Mouse (Mus musculus): ENCODE results near the gene Rasgef1b. TPM values are rescaled to one million over a fixed set of nuclear protein-coding genes. Genes with fewer than 3 reads are reported as not detected.
A peak's percentile ranks its signal among the peaks of the same experiment; 100 is the strongest.

Gene Rasgef1b
- polyA plus RNA-seq, 1 experiment from 2014 or later = 6.5 TPM

DNA sequence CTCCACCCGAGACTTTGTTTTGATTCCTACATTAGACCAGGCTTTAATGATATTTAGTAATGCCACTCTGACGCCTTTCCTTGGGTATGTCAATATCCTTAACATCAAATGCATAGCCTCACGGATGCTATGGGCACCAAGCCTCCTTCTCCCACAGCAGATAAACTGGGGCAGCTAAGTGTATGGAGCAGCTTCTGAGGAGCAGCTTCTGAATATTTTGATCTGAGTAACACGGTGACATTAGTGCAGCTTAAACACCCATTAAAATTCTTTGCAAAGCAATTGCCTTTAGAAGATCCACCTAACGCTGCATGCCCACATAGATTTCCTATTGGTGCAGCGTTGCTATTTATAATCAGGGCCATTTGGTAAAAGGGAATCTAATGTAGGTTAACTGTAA lies 359.6 kb downstream of the Rasgef1b start:
- DNase-seq (ENCODE audit: low spot score) = no peak
- Histone ChIP-seq H3K36me3 (ENCODE audit: control insufficient read depth, insufficient read depth, low read length) (no peaks in the 10 kb centered on the region), H3K9ac (ENCODE audit: low read depth, low read length) (no peak overlapping the region), H3K27me3 (replicated peaks; ENCODE audit: control insufficient read depth, insufficient read depth, low read length) (no peaks in the 10 kb centered on the region), H3K9me3 (ENCODE audit: control insufficient read depth, low read length) (no peaks in the 10 kb centered on the region), H3K4me1 (ENCODE audit: control insufficient read depth, insufficient read depth, low read length) (no peaks in the 10 kb centered on the region), H3K27ac (replicated peaks; ENCODE audit: low read depth, low read length) (no peak overlapping the region), H3K4me3 (ENCODE audit: low read depth, low read length) (no peak overlapping the region), H3K4me2 (ENCODE audit: low read depth, low read length) (no peak overlapping the region)
- ATAC-seq (ENCODE audit: low read depth) = no peak
- 84% methylated on average over 6 of the region's 6 CpGs for WGBS

DNA sequence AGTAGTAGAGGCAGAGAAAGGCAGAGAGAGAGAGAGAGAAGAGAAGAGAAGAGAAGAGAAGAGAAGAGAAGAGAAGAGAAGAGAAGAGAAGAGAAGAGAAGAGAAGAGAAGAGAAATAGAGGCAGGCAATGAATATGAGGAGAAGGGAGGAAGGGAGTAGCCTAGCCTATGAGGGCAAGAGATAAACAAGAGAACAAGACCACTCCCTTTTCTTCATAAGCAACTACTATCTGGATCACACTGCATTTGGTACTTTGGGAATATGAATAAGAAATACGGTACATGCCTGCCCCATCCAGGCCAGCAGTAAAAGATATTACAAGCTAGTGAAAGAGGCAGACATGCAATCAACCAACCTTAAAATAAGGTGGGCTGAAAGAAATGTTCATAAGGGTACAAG lies 360.2 kb downstream of the Rasgef1b start:
- DNase-seq (ENCODE audit: low spot score) (no peak), ATAC-seq (ENCODE audit: low read depth) (no peak)
- Histone ChIP-seq H3K36me3 (ENCODE audit: control insufficient read depth, insufficient read depth, low read length) (no peaks in the 10 kb centered on the region), H3K4me1 (ENCODE audit: control insufficient read depth, insufficient read depth, low read length) (no peaks in the 10 kb centered on the region), H3K4me2 (ENCODE audit: low read depth, low read length) (no peak overlapping the region), H3K27ac (replicated peaks; ENCODE audit: low read depth, low read length) (no peak overlapping the region), H3K9me3 (ENCODE audit: control insufficient read depth, low read length) (no peaks in the 10 kb centered on the region), H3K4me3 (ENCODE audit: low read depth, low read length) (no peak overlapping the region), H3K27me3 (replicated peaks; ENCODE audit: control insufficient read depth, insufficient read depth, low read length) (no peaks in the 10 kb centered on the region), H3K9ac (ENCODE audit: low read depth, low read length) (no peak overlapping the region)
- WGBS = 87% methylated on average over 1 of the region's 1 CpGs

- Histone ChIP-seq H3K4me2 (ENCODE audit: low read depth, low read length) (no peak overlapping the region), H3K27me3 (replicated peaks; ENCODE audit: control insufficient read depth, insufficient read depth, low read length) (no peaks in the 10 kb centered on the region), H3K9me3 (ENCODE audit: control insufficient read depth, low read length) (no peaks in the 10 kb centered on the region), H3K36me3 (ENCODE audit: control insufficient read depth, insufficient read depth, low read length) (no peaks in the 10 kb centered on the region), H3K27ac (replicated peaks; ENCODE audit: low read depth, low read length) (no peak overlapping the region), H3K9ac (ENCODE audit: low read depth, low read length) (no peak overlapping the region), H3K4me3 (ENCODE audit: low read depth, low read length) (no peak overlapping the region), H3K4me1 (ENCODE audit: control insufficient read depth, insufficient read depth, low read length) (no peaks in the 10 kb centered on the region)
- no peak for DNase-seq (ENCODE audit: low spot score)
- 55% methylated on average over 3 of the region's 3 CpGs for WGBS
- no peak for ATAC-seq (ENCODE audit: low read depth)
Measured at GRCm38 (mm10) chr5:99360531-99360930, 368.3 kb downstream of the Rasgef1b start.

GRCm38 (mm10) chr5:99359251-99359650 lies 369.6 kb downstream of the Rasgef1b start:
- no peak overlapping the region for H3K4me3 ChIP-seq (ENCODE audit: low read depth, low read length)
- 91% methylated on average over 5 of the region's 5 CpGs for WGBS
- H3K27ac ChIP-seq (replicated peaks; ENCODE audit: low read depth, low read length) = no peak overlapping the region
- ATAC-seq (ENCODE audit: low read depth) (no peak), DNase-seq (ENCODE audit: low spot score) (no peak)
- no peaks in the 10 kb centered on the region for H3K36me3 ChIP-seq (ENCODE audit: control insufficient read depth, insufficient read depth, low read length)
- no peaks in the 10 kb centered on the region for H3K9me3 ChIP-seq (ENCODE audit: control insufficient read depth, low read length)
- H3K4me1 ChIP-seq (ENCODE audit: control insufficient read depth, insufficient read depth, low read length) = no peaks in the 10 kb centered on the region
- H3K4me2 ChIP-seq (ENCODE audit: low read depth, low read length) = no peak overlapping the region
- H3K9ac ChIP-seq (ENCODE audit: low read depth, low read length) = no peak overlapping the region
- H3K27me3 ChIP-seq (replicated peaks; ENCODE audit: control insufficient read depth, insufficient read depth, low read length) = no peaks in the 10 kb centered on the region

DNA sequence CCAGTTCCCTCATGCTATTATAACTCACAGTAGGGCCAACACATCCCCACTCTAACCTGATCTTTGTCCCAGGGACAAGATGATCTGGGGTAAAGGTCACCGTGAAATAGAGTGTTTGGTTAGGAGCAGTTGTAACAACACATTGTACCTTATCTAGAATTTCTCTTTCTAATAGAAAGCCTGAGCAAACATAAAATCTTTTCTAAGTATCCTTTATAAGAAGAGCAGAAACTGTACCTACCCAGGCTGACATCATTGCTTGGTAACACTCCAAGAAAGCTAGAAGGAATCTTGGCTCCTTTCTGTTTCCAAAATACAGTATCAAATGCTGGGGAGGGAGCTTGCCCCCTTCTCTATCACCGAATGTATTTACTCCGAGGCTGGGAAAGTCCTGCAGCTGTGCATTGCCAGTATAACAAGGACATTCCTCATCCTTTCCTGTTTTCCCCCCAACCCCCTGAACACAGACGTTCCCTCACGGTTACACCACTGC lies 374.2 kb downstream of the Rasgef1b start:
- DNase-seq (ENCODE audit: low spot score) (peak; percentile 85), ATAC-seq (ENCODE audit: low read depth) (peak; percentile 55; the same call in 1 of the 2 replicates)
- Histone ChIP-seq H3K9ac (ENCODE audit: low read depth, low read length) (no peak overlapping the region), H3K4me2 (ENCODE audit: low read depth, low read length) (no peak overlapping the region), H3K27ac (replicated peaks; ENCODE audit: low read depth, low read length) (peak overlapping the region; percentile 48), H3K4me1 (ENCODE audit: control insufficient read depth, insufficient read depth, low read length) (no peaks in the 10 kb centered on the region), H3K27me3 (replicated peaks; ENCODE audit: control insufficient read depth, insufficient read depth, low read length) (no peaks in the 10 kb centered on the region), H3K36me3 (ENCODE audit: control insufficient read depth, insufficient read depth, low read length) (no peaks in the 10 kb centered on the region), H3K9me3 (ENCODE audit: control insufficient read depth, low read length) (no peaks in the 10 kb centered on the region), H3K4me3 (ENCODE audit: low read depth, low read length) (no peak overlapping the region)
- 24% methylated on average over 5 of the region's 5 CpGs for WGBS

DNA sequence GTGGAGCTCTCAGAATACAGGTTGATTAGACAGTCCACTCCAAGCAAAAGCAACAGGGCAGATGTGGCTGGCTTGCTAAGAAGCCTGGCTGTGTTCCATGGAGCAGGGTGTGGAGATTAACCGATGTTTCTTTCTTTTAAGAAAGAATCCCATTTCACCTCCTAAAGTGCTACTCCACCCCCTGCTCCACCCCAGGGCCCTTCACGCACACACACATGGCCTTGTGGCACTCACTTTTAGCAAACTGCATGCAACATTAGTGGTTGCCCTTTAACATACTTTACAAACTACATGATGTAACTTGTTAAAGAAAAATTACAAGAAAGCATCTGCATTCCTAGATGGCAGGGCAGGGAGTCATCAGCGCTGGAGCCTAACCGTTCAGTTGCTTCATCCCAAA lies 378.8 kb downstream of the Rasgef1b start:
- no peaks in the 10 kb centered on the region for H3K9me3 ChIP-seq (ENCODE audit: control insufficient read depth, low read length)
- DNase-seq (ENCODE audit: low spot score) = peak; percentile 43
- no peak overlapping the region for H3K9ac ChIP-seq (ENCODE audit: low read depth, low read length)
- H3K27ac ChIP-seq (replicated peaks; ENCODE audit: low read depth, low read length) = no peak overlapping the region
- no peak overlapping the region for H3K4me2 ChIP-seq (ENCODE audit: low read depth, low read length)
- no peaks in the 10 kb centered on the region for H3K4me1 ChIP-seq (ENCODE audit: control insufficient read depth, insufficient read depth, low read length)
- 38% methylated on average over 4 of the region's 4 CpGs for WGBS
- H3K36me3 ChIP-seq (ENCODE audit: control insufficient read depth, insufficient read depth, low read length) = no peaks in the 10 kb centered on the region
- ATAC-seq (ENCODE audit: low read depth) = peak; percentile 53; the same call in 1 of the 2 replicates
- H3K4me3 ChIP-seq (ENCODE audit: low read depth, low read length) = no peak overlapping the region
- no peaks in the 10 kb centered on the region for H3K27me3 ChIP-seq (replicated peaks; ENCODE audit: control insufficient read depth, insufficient read depth, low read length)

DNA sequence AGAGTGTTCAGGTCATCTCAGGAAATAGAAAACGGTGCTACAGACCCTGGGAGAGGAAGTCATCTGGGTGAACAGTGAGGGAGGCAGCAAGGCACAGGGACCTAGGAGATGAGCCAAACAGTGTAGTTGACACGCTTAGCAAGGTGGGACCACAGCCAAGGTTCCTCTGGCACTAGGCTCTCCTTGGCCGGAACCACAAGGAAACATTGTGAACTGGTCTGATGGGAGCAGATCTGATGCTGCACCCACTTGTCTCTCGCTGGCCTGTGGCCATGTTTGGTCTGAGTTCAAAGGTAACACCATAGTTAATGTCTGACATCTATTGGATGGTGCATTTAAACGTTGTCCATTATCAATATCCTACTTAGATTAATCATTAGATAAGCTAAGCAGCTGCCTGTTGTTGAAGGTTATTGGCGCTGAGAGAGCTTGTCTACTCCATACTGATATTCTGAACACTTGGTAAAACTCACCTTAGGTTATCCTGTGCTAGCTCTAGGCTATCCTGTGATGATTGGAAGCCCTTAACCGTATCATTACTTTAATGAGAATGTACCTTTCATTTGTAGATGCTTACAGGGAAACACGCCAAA lies 380.5 kb downstream of the Rasgef1b start:
- WGBS = 78% methylated on average over 8 of the region's 8 CpGs
- H3K27ac ChIP-seq (replicated peaks; ENCODE audit: low read depth, low read length) = no peak overlapping the region
- ATAC-seq (ENCODE audit: low read depth) (no peak), DNase-seq (ENCODE audit: low spot score) (no peak)
- H3K9me3 ChIP-seq (ENCODE audit: control insufficient read depth, low read length) = no peaks in the 10 kb centered on the region
- no peaks in the 10 kb centered on the region for H3K4me1 ChIP-seq (ENCODE audit: control insufficient read depth, insufficient read depth, low read length)
- no peaks in the 10 kb centered on the region for H3K36me3 ChIP-seq (ENCODE audit: control insufficient read depth, insufficient read depth, low read length)
- no peak overlapping the region for H3K4me3 ChIP-seq (ENCODE audit: low read depth, low read length)
- no peak overlapping the region for H3K4me2 ChIP-seq (ENCODE audit: low read depth, low read length)
- no peaks in the 10 kb centered on the region for H3K27me3 ChIP-seq (replicated peaks; ENCODE audit: control insufficient read depth, insufficient read depth, low read length)
- H3K9ac ChIP-seq (ENCODE audit: low read depth, low read length) = no peak overlapping the region

DNA sequence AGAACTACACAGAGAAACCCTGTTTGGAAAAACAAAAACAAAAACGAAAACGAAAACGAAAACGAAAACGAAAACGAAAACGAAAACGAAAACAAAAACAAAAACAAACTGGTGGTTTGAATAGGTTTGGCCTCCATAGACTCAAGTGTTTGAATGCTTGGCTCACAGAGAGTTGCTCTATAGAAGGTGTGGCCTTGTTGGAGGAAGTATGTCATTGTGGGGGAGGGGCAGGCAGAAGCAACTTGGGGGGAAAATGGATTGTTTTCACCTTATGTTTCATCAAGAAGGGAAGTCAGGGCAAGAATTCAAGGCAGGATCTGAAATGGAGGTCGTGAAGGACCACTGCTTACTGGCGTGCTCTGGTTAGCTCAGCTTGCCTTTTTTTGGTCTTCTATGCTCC lies 386.3 kb downstream of the Rasgef1b start:
- H3K27me3 ChIP-seq (replicated peaks; ENCODE audit: control insufficient read depth, insufficient read depth, low read length) = no peaks in the 10 kb centered on the region
- 0 out of 2 replicates have a peak, but pooled peaks cover 3% of the 10 kb centered on the region for H3K4me1 ChIP-seq (ENCODE audit: control insufficient read depth, insufficient read depth, low read length)
- no peak overlapping the region for H3K9ac ChIP-seq (ENCODE audit: low read depth, low read length)
- H3K9me3 ChIP-seq (ENCODE audit: control insufficient read depth, low read length) = no peaks in the 10 kb centered on the region
- no peak overlapping the region for H3K4me2 ChIP-seq (ENCODE audit: low read depth, low read length)
- no peak overlapping the region for H3K27ac ChIP-seq (replicated peaks; ENCODE audit: low read depth, low read length)
- WGBS = 94% methylated on average over 10 of the region's 10 CpGs
- no peak for DNase-seq (ENCODE audit: low spot score)
- no peak for ATAC-seq (ENCODE audit: low read depth)
- no peaks in the 10 kb centered on the region for H3K36me3 ChIP-seq (ENCODE audit: control insufficient read depth, insufficient read depth, low read length)
- H3K4me3 ChIP-seq (ENCODE audit: low read depth, low read length) = no peak overlapping the region
